Mouse (Mus musculus): ENCODE measurements around the gene Pxmp2.

The Pxmp2 gene

DNA sequence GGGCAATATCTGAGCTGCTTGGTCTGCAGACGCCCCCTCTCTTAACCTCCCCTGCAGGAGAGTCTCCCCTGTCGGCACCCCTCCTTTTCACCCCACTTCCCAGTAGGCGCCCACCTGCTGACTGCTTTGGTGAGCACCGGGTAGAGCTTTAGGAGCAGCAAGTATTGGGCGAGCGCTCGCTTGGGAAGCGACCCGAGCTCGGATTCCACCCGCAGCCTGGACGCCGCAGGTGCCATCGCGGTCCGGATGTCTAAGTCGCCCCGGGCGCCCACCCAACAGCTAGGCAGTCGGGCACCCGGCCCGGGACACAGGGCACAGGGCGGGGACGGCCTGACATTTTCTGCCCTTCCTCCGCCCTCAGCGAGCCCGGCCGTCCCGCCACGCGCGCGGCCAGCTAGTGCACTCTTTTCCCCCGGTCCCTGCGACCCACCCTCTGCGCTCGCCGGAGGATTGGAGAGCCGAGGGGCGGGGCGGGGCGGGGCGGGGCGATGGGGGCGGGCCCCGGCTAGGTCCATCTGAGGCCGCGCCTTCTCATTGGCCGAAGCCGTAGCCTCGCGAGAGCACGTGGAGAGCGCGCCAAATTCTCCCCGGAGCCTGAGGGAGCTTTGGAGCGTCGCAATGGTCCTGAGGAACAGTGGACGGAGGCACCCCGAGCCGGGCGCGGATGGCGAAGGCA, at the start of gene Pxmp2, which contains the start of gene Pole:
TSS of gene Pxmp2 (minus strand) at position 417 of the 676 bp plus-strand sequence.
TSS of gene Pole (plus strand) at position 537 of the 676 bp plus-strand sequence.
- DNase-seq (ENCODE audit: low spot score), result peak; percentile 83

DNA sequence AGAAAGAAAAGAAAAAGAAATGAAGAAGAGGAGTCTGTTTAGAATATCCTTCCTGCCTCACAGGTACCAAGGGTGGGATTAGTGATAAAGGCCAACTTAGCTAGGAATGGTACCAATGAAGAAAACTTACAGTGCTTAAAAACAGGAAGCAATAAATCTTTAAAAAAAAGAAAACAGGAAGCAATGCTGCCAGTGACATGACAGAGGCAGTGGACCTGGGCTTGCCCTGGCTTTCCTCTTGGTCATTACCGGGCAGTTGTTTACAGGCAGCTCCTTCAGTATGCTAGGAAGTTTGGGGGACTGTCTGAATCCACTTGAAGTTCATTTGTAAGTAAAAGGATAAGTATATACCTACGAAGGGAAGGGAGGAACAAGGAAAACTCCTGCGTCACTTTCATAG, 44.5 kb upstream of the Pxmp2 start:
- DNase-seq (ENCODE audit: low spot score), result no peak

DNA sequence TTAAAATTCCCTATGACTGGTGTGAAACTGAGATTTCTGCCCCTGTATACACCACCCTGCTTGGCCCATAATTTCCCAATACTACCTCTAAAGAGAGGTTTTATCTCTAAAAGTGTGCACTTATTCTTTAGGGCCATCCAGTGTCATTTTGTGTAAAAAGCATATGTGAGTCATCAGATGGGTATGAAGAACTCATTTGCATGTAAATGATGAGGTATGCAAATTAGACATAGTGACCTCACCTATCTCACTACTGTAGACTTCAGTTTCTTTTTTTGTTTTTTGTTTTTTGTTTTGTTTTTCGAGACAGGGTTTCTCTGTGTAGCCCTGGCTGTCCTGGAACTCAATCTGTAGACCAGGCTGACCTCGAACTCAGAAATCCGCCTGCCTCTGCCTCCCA, 27.1 kb upstream of the Pxmp2 start:
- DNase-seq (ENCODE audit: low spot score), result no peak

DNA sequence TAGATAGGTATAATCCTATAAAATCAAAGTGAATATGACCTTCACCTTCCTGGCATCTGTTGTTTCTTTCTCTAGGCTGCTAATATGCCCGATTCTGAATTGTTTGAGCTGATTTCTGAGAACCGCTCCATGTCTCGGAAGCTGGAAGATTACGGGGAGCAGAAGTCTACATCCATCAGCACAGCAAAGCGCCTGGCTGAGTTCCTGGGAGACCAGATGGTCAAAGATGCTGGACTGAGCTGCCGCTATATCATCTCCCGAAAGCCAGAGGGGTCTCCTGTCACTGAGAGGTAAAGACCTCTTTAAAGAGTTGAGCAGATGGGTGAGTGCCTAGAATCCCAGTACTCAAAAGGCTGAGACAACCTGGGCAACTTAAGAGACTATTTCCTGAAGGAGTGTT, 22.9 kb upstream of the Pxmp2 start:
- DNase-seq (ENCODE audit: low spot score), result no peak

DNA sequence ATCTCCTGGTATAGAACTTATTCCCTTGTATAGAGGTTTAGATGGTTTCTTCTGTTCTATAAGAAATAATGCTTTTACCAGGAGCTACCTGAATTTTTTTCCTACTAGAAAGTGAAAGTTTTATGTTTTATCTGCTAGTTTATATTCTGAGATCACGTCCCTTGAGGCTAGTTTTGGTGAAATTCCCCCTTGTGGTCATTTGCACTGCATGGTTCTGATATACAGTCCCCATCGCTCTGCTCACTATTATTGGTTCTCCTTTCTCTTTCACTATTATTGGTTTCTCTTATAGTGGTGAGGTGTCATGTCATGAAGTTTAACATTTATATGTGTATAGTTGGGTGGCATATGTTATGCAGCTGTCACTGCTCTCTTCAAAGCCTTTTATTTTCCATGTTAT, 14.6 kb upstream of the Pxmp2 start:
- DNase-seq (ENCODE audit: low spot score), result no peak

DNA sequence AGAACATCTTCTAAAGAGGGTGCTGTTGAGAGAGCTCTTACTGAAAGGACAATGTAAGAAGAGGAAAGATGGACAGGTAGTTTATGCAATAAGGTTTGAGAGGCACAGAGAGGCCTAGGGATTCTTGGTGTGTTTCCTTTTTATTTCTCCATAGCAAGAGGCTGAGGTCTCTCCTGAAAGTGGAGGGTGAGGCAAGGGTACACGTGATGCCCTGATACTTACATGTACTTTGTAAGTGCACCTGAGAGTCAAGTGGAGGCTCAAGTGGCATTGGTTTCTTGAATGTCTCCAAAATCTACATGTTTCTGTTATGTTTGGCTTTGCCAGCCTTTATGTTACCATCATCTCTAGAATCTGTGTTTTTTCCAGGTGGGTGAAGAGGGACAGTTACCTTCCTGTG, 10.7 kb upstream of the Pxmp2 start:
- DNase-seq (ENCODE audit: low spot score), result no peak

DNA sequence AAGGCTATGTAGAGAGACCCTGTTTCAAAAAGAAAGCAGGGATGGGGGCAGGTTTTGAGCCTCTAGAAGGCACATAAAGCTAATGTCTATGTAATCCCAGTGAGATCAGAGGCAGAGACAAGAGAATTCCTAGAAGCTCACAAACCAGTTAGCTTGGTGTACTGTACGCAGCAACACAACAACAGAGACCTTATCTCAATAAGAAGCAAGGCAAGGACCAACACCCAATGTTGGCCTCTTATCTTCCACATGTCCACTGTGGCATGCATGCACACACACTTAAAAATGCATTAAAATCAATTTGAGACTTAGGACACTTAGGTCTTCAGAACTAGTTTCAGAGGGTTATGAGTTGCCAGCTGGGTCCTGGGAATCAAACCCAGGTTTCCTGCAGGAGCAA, 5.7 kb upstream of the Pxmp2 start:
- DNase-seq (ENCODE audit: low spot score), result no peak

DNA sequence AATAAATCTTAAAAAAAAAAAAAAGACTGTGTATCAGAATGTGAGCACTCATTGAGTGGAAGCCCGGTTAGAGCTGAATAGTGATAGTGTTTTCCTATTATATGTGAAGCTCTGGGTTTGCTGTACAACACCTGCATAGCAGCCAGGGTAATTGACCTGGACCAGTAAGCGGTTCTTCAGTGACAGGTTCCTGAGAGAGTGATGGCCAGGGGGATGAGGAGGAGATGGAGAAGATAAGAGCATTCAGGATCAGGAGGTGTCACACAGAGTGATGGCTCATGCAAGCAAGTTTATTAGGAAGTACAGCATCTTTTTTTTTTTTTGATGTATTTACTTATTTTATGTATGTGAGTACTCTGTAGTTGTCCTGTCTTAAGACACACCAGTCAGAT, 1.1 kb upstream of the Pxmp2 start:
- DNase-seq (ENCODE audit: low spot score), result no peak

DNA sequence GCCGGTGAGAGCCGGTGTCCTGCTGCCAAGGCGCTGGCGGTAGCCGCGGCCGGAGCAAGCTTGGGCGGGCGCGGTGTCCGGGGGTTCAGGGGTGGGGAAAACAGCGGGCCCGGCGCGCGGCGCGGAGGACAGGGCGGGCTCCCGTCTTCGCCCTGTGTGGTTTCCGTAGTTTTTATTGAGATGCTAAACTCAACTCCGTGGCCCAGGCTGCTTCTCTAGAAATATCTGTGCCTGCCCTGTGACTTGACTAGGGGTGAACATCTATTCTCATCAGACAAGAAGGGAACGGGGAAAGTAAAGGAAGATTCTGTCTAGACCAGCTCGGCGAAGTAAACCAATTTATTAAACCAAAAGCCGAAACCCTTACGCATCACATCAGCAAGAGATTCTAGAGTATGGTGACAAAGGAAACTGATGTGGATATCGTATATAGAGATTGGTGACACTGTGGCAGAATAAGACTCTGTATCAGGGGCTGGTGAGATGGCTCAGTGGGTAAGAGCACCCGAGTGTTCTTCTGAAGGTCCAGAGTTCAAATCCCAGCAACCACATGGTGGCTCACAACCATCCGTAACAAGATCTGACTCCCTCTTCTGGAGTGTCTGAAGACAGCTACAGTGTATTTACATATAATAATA, 579 bp upstream of the Pxmp2 start:
- no peak for DNase-seq (ENCODE audit: low spot score)

DNA sequence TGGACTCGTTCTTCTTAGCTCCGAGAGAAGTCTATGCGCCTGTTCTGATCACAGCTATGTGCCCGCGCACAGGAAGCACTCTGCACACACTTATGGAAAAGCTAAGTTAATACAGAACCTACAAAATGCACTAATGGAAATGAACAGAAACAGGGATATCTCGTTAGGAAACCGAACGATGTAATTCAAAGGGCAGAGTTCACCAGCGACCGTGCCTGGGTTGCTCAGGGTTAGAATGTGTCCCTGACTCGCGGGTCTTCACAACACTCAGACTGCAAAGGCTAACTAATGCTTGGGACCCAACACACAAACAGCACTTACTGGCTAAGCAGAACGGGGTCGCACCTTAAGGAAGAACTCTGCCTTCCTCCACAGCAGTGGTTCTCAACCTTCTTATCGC, 830 bp downstream of the Pxmp2 start:
- DNase-seq (ENCODE audit: low spot score), result no peak

DNA sequence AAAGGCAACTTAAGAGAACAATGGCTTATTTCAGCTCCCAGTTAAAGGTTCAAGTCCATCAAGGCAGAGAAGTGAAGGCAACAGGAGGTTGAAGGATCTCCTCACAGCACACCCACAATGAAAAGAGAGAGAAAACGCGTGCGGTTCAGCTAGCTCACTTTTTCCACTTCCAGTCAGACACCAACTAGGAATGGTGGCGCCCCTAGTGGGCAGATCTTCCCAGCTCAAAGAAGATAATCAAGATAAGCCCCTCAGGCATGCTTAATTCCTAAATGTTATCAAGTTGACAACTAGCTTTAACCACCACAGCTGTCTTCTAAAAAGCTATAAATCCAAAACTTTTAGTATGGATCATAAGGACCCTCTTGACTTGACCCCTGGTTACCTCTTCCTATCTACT, 1.4 kb downstream of the Pxmp2 start:
- no peak for DNase-seq (ENCODE audit: low spot score)

DNA sequence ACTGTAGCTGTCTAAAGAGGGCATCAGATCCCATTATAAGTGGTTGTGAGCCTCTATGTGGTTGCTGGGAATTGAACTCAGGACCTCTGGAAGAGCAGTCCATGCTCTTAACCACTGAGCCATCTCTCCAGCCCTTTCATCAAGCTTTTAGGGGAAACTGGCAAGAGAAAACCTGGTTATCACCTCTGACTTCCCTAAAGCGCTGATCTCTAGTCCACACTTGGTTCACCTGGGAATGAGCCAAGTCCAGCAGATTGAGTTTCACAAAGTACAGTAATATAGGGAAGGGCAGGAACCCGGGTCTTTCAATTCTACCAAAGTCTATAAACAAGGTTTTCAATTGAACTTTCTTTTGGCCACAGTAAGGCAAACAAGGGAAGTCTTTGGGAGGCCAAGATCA, 4.0 kb downstream of the Pxmp2 start:
- no peak for DNase-seq (ENCODE audit: low spot score)

DNA sequence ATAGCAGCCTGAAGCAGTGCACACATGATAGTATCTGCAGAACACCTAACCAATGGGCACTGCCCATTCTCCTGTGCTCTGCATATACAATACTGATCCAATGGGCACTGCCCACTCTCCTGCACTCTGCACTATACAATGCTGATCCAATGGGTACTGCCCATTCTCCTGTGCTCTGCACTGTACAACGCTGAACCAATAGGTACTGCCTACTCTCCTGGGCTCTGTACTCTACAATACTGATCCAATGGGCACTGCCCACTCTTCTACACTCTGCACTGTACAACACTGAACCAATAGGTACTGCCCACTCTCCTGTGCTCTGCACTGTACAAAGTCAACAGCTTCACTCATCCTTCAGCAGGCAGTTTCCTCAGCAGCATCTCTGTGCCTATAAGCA, 9.1 kb downstream of the Pxmp2 start:
- DNase-seq (ENCODE audit: low spot score), result no peak

DNA sequence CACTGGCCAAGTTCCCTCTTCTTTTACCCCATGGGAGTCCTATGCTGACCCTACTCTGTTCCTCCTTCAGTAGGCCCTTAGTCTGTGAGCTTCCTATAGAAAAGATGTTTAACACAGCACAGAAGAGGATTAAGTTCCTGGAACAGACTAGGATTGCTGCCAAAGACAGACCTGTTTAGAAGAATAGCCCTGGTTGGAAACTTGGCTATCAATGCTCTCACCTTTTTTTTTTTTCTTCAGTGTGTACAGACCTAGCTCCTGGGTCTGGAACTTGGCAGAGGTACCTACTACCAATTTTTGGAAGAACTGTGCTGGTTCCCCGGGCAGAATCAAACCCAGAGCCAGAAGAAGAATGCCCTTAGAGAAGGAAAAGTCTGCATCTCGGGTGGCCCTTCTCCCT, 9.6 kb downstream of the Pxmp2 start:
- DNase-seq (ENCODE audit: low spot score), result no peak

DNA sequence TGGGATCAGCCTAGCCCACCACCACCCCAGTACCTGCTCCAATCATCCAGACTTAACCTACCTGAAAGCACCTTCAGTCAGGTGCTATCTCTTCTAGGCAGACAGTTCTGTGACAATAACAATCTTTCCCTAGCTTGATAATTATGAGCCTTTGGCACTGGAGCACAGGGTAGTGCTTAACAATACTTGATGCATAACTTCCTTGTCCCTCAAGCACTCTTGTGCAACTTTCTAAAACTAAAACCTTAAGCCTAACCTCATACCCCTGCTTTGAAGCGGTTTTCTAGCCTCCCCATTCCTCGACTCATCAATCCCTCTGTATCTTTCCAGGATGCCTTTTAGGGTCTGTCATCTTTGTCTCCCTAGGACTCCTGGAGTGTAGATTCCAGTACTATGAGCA, 11.1 kb downstream of the Pxmp2 start:
- DNase-seq (ENCODE audit: low spot score), result no peak

DNA sequence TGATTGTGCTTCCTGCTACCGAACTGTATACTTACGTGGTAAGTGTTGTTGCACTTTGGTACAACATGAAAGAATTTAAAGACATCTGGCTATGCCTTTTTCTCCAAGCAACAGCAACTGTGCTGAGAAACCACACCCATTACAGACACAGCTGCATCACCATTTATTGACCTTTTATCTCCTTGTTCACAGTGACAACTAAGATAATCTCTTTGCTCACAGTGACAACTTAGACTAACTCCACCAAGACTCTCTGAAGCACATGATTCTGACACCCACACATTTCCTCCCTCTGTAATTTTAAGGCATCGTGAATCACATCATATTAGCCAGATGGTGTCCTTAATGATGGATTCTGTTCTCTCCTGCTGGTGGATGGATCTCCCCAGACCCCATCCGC, 11.8 kb downstream of the Pxmp2 start:
- no peak for DNase-seq (ENCODE audit: low spot score)

DNA sequence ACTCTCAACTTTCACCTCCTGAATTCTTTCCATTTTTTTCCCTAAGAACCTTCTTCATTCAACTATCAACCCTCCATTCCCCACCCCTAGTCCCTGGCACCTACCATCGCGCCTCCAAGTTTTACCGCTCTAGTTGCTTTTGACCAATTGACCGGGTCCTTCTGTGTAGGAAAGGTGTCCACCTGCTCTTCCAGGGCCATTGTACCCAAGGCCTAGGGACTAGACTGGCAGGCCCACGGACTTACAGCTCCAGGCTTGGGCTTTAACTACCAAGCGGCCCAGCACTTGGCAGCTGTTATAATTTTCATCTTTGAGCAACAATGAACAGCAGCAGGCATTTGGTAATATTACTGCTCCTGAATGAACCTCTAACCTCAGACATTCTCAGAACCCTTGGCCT, 15.7 kb downstream of the Pxmp2 start:
- DNase-seq (ENCODE audit: low spot score), result no peak

DNA sequence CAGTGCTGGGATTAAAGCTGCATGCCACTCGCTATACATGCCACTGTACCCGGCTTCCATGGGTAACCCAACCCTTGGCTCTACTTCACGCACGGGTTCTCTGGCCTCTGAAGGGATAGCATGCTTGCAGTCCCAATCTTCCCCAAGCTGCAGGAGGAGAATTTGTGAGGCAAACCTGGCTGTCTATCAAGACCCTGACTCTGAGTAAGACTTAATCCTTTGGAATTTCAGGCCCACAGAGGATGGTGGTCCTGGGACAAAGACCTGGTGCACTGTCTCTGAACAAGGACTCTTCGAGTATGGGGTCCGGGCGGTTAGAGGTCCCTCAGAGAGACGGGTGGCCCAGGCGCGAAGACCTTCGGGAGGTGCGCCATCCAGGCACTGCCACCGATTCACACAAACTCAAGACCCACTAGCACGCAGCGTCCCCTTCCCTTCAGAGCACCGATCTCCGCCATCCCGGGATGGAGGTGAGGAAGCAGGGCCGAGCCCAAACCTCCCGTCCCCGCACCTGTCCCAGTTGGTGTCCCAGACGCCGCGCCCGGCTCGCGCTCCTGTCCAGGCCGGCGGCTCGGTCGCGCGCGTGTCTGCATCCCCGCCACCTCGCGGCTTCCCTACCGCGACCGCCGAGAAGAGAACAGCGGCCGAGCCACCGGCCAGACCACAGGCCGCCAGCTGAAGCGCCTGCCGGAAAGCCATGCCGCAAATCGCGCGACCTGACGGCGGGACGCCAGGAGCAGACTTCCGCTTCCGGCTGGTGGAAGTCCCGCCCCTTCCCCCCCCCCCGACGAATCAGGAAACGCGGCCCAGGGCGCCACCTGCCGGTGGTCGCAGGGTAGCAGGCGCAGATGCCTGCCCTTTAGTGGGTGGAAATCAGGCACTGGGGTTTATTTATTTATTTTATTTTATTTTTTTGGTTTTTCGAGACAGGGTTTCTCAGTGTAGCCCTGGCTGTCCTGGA, 16.6 kb downstream of the Pxmp2 start, which contains the start of gene Pgam5:
TSS of gene Pgam5 (minus strand) at position 773 of the 961 bp plus-strand sequence.
- peak; percentile 72 for DNase-seq (ENCODE audit: low spot score)

DNA sequence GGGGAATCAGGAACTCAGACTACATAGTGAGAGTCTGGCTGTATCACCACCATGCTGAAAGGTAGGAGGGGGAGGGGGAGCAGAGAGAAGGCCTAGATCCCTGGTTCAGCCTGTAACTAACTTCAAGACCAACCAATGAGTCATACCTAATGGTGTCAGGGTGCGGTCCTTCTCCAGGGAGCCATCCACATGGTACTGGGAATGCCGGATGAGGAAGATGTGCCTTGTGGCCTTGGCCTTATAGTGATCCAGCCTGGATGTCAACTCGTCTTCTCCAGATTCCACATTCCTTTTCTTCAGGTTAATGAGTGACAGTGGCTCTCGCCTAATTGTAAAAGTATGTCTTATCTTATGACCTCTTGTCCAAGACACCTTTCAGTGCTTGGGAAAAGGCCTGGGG, 19.0 kb downstream of the Pxmp2 start:
- DNase-seq (ENCODE audit: low spot score), result no peak

DNA sequence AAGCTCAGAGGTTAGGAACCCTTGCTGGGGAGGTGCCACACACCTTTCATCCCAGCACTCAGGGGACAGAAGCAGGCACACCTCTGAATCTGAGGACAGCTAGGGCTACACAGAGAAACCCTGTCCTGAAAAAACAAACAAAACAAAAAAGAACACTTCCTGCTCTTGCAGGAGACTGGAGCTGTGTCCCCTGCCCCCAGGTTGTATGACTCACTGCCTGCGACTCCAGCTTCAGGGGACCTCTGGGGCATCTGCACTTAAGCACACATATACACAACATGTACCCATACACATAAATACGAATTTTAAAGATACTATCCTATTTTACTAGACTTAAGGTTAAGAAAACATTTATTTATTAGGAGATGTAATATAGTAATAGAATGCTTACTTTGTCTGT, 41.9 kb downstream of the Pxmp2 start:
- no peak for DNase-seq (ENCODE audit: low spot score)

DNA sequence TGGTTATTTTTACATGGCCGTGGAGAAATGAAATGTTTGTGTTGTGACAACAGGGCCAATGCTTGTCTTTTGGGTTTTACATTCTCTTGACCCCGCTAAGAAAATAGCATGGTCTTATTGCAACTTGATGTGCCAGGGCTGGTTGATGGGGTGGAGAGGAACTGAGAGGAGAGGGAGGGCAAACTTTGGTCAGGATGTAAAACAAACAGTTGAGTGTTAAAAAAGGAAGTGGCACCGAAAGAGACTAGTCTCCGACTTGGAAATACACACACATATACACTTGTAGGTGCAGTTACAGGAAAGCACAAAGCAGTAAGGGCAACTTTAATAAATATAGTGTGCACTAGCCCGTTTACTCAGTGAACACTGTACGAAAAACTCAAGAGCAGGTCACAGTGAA, 53.6 kb downstream of the Pxmp2 start:
- no peak for DNase-seq (ENCODE audit: low spot score)

DNA sequence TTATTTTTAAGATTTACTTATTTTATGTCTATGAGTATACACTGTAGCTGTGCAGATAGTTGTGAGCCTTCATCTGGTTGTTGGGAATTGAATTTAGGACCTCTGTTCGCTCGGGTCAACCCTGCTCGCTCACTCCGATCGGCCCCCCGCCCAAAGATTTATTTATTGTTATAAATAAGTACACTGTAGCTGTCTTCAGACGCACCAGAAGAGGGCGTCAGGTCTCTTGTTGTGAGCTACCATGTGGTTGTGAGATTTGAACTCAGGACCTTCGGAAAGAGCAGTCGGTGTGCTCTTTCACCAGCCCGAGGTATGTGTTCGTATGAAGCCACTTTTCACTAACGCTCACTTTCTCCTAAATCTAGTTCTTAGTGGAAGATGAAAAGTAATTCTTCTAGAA, 54.3 kb downstream of the Pxmp2 start:
- no peak for DNase-seq (ENCODE audit: low spot score)

Measured in ovary, adult 18-20 months (tissue).